Mouse (Mus musculus) brain, embryonic 14.5 days (tissue): ENCODE results near the gene Pacs2.

Experiments
- CTCF ChIP-seq: fragments of 200-500 bp; IDR thresholded peaks from 2 replicates; pipeline ENCODE4 v1.5.1; 2012; ENCODE audit warnings: inconsistent platforms, mild to moderate bottlenecking, moderate library complexity, borderline replicate concordance; ENCODE audit not compliant: insufficient read depth, insufficient read length; ENCODE audit errors: extremely low read depth
- POLR2A ChIP-seq: fragments of 200-500 bp; IDR thresholded peaks from 2 replicates; pipeline ENCODE4 v1.6.1; 2012; ENCODE audit warnings: mild to moderate bottlenecking, inconsistent platforms, borderline replicate concordance; ENCODE audit not compliant: poor library complexity, insufficient read depth, insufficient read length, severe bottlenecking; ENCODE audit errors: extremely low read depth

- TF ChIP-seq POLR2A: no peak
- no peak for TF ChIP-seq CTCF
These were observed 37.5 kb downstream of the Pacs2 start for GRCm38 (mm10) chr12:113051628-113052403.
